Comparison of ENCODE assay signal across 7 mouse cellular contexts in genomic region chr4:68953667-68954321, GRCm38 (mm10). TPM values are rescaled to one million over a fixed set of nuclear protein-coding genes. Genes with fewer than 3 reads are reported as not detected.
DNase-seq lines count a peak whose midpoint lies in the region; ATAC-seq lines count a peak whose summit lies in the region.

No protein-coding gene starts in this region.

- no peak overlapping the region for H3K27ac ChIP-seq in brown adipose tissue, adult 24 weeks (replicated peaks; ENCODE audit: low read depth, low read length)
- peak overlapping the region; percentile 39 for H3K27ac ChIP-seq in forebrain, embryonic 14.5 days (ENCODE audit: low read depth, low read length)
- H3K27ac ChIP-seq in midbrain, embryonic 10.5 days (replicated peaks), result peak overlapping the region; percentile 53; the same call in 1 of the 2 replicates

- peak overlapping the region; percentile 46 for H3K4me3 ChIP-seq in brown adipose tissue, adult 24 weeks (ENCODE audit: insufficient read depth, low read depth, low read length)
- peak overlapping the region; percentile 62 for H3K4me3 ChIP-seq in forebrain, embryonic 14.5 days (ENCODE audit: low read depth, low read length)
- H3K4me3 ChIP-seq in midbrain, embryonic 10.5 days, result peak overlapping the region; percentile 63

- H3K4me2 ChIP-seq in forebrain, embryonic 14.5 days (ENCODE audit: low read length), result peak overlapping the region; percentile 88

- WGBS in forebrain, embryonic 14.5 days, result 0% methylated on average over 40 of the region's 40 CpGs
- under 1% methylated on average over 40 of the region's 40 CpGs for WGBS in midbrain, embryonic 10.5 days

- no peaks in the 10 kb centered on the region for H3K27me3 ChIP-seq in forebrain, embryonic 14.5 days (replicated peaks; ENCODE audit: control insufficient read depth, insufficient read depth, low read length)
- peaks cover 45% of the 10 kb centered on the region for H3K27me3 ChIP-seq in midbrain, embryonic 10.5 days (ENCODE audit: low read depth, poor library complexity, severe bottlenecking)

- H3K9me3 ChIP-seq in forebrain, embryonic 14.5 days (replicated peaks; ENCODE audit: control insufficient read depth, low read length), result no peaks in the 10 kb centered on the region
- no peaks in the 10 kb centered on the region for H3K9me3 ChIP-seq in midbrain, embryonic 10.5 days (replicated peaks)

- peak; percentile 25 for DNase-seq in layer of hippocampus, adult 9-11 months
- DNase-seq in layer of hippocampus, adult 11-12 months (ENCODE audit: low spot score), result no peak
- DNase-seq in forebrain, embryonic 14.5 days (ENCODE audit: low spot score), result peak; percentile 67
- DNase-seq in midbrain, embryonic 10.5 days (ENCODE audit: low spot score), result no peak
- no peak for DNase-seq in thymus, postnatal 0 days (ENCODE audit: low spot score)
- no peak for DNase-seq in kidney, adult 18-20 months

- H3K4me1 ChIP-seq in brown adipose tissue, adult 24 weeks (ENCODE audit: control insufficient read depth, insufficient read depth, insufficient read length, low read length), result no peaks in the 10 kb centered on the region
- peaks cover 4% of the 10 kb centered on the region; the same call in 1 of the 2 replicates for H3K4me1 ChIP-seq in forebrain, embryonic 14.5 days (ENCODE audit: control insufficient read depth, insufficient read depth, low read length)
- H3K4me1 ChIP-seq in midbrain, embryonic 10.5 days, result peaks cover 17% of the 10 kb centered on the region

- ATAC-seq in forebrain, embryonic 14.5 days, result peak; percentile 48

- peak overlapping the region; percentile 66 for H3K9ac ChIP-seq in forebrain, embryonic 14.5 days (ENCODE audit: low read length)

- no peaks in the 10 kb centered on the region for H3K36me3 ChIP-seq in forebrain, embryonic 14.5 days (ENCODE audit: control insufficient read depth, insufficient read depth, low read length)
- no peaks in the 10 kb centered on the region for H3K36me3 ChIP-seq in midbrain, embryonic 10.5 days

RNA-seq across cellular contexts. Expression of gene Brinp1, which starts 0.4 kb away (rescaled TPM):
- not detected in 2 replicates for polyA plus RNA-seq in brown adipose tissue, adult 24 weeks (2012; ENCODE audit: insufficient read depth, insufficient read length, missing spikeins)
- polyA plus RNA-seq in forebrain, embryonic 14.5 days (2014; fragmentation: Nextera tagmentation; extraction: Ambion mirVana), result 22.3 and 30.8 TPM in 2 replicates
- 1.8 and 6.0 TPM in 2 replicates for polyA plus RNA-seq in midbrain, embryonic 10.5 days (2016; fragmentation: Nextera tagmentation; extraction: Ambion mirVana)
- 0.46 and 0.51 TPM in 2 replicates for polyA plus RNA-seq in thymus, postnatal 0 days (2015; fragmentation: Nextera tagmentation; extraction: Ambion mirVana)

Comparison
In these comparisons a context has a peak if more than half of its experiments do, and no peak if none do; other contexts are left out.
1. DNase-seq: peak in layer of hippocampus, adult 9-11 months (single experiment) and forebrain, embryonic 14.5 days (single experiment); none in layer of hippocampus, adult 11-12 months (single experiment), midbrain, embryonic 10.5 days (single experiment), thymus, postnatal 0 days (single experiment) and kidney, adult 18-20 months (single experiment).
2. Peak in every context shown above with its lines, with median percentiles within 50 percentile points of each other: H3K4me3 ChIP-seq.